Mouse (Mus musculus) ES-E14 (cell line): ENCODE measurements around the gene Zfp668. TPM values are rescaled to one million over a fixed set of nuclear protein-coding genes. Genes with fewer than 3 reads are reported as not detected.

ENCODE experiments used
- DNase-seq: peaks from one replicate; pipeline ENCODE4 v3.0.0-alpha.2; 2013; ENCODE audit warnings: low read depth, low spot score
- H3K27ac ChIP-seq: 2 replicates; pipeline ENCODE4 v1.5.1; 2012; ENCODE audit warnings: low read depth, mild to moderate bottlenecking, low read length, moderate library complexity, mixed read lengths; ENCODE audit not compliant: poor library complexity, insufficient read depth, severe bottlenecking
- H3K36me3 ChIP-seq: 2 replicates; pipeline ENCODE4 v1.6.1; 2012; ENCODE audit warnings: mild to moderate bottlenecking, low read length, moderate library complexity, mixed read lengths; ENCODE audit not compliant: control insufficient read depth, poor library complexity, insufficient read depth, severe bottlenecking
- H3K4me1 ChIP-seq, 2 experiments: fragments of 150-350 bp in 1 of 2; sonication (generic) in 1 of 2; 2 replicates each; pipeline ENCODE4 v1.6.1; 2012; ENCODE audit warnings: low read length in 2 of 2, mild to moderate bottlenecking in 1 of 2, mixed read lengths in 1 of 2; ENCODE audit not compliant: control insufficient read depth in 2 of 2, insufficient read depth in 2 of 2, poor library complexity in 1 of 2
- H3K4me3 ChIP-seq, 2 experiments: fragments of 150-350 bp in 1 of 2; sonication (generic) in 1 of 2; 2 replicates each; pipeline ENCODE4 v1.5.1; 2012; ENCODE audit warnings: low read length in 2 of 2, low read depth in 1 of 2, mild to moderate bottlenecking in 1 of 2, mixed read lengths in 1 of 2; ENCODE audit not compliant: insufficient read depth in 1 of 2, poor library complexity in 1 of 2, severe bottlenecking in 1 of 2
- H3K9ac ChIP-seq: 2 replicates; pipeline ENCODE4 v1.6.1; 2012; ENCODE audit warnings: low read depth, mild to moderate bottlenecking, low read length, mixed read lengths; ENCODE audit not compliant: poor library complexity, insufficient read depth, severe bottlenecking
- H3K9me3 ChIP-seq: fragments of 150-350 bp; sonication (generic); 2 replicates; pipeline ENCODE4 v1.6.1; 2012; ENCODE audit warnings: low read depth, mild to moderate bottlenecking, low read length; ENCODE audit not compliant: control insufficient read depth, insufficient read depth
- CHD2 ChIP-seq: IDR thresholded peaks from 2 replicates; pipeline ENCODE4 v1.6.1; 2014; ENCODE audit warnings: mild to moderate bottlenecking, low read depth, low read length, inconsistent platforms
- HCFC1 ChIP-seq: IDR thresholded peaks from 2 replicates; pipeline ENCODE4 v1.6.1; 2012; ENCODE audit warnings: low read length, inconsistent platforms, borderline replicate concordance; ENCODE audit not compliant: insufficient read depth
- MAFK ChIP-seq: IDR thresholded peaks from 2 replicates; pipeline ENCODE4 v1.6.1; 2014; ENCODE audit warnings: mild to moderate bottlenecking, low read depth, low read length, inconsistent platforms; ENCODE audit not compliant: insufficient read depth
- ZC3H11A ChIP-seq: IDR thresholded peaks from 2 replicates; pipeline ENCODE4 v1.6.1; 2012; ENCODE audit warnings: low read depth, mild to moderate bottlenecking, inconsistent platforms, low read length, borderline replicate concordance
- ZNF384 ChIP-seq: IDR thresholded peaks from 2 replicates; pipeline ENCODE4 v1.6.1; 2012; ENCODE audit warnings: low read depth, low read length, inconsistent platforms
- in situ Hi-C, 2 experiments: fragments of 600-800 bp; cut with MboI; formaldehyde crosslinking; loops; one replicate each; pipeline ENCODE4 v1.15.1; 2025; ENCODE audit warnings: low sequenced_read_pairs in 2 of 2, inconsistent platforms in 1 of 2; ENCODE audit not compliant: unreplicated experiment in 2 of 2
- total RNA-seq: library from RNA; depleted of rRNA; stranded (reverse); fragments of 300-350 nt; gene quantifications from 2 replicates; pipeline ENCODE4 v1.2.3, GENCODE M21; 2012

The Zfp668 gene
- total RNA-seq, 1 experiment: 8.6 TPM

GRCm38 (mm10) chr7:127907939-127908338 is 31.3 kb upstream of the Zfp668 start:
- Histone ChIP-seq H3K9ac (no peak overlapping the region), H3K4me1 (peaks cover 3% of the 10 kb centered on the region in 2 experiments; a peak in 1 of 4 replicates), H3K36me3 (peaks cover 35% of the 10 kb centered on the region), H3K27ac (no peak overlapping the region), H3K4me3 (no peak overlapping the region), H3K9me3 (no peaks in the 10 kb centered on the region)
- no peak for DNase-seq
- TF ChIP-seq CHD2: no peak
- TF ChIP-seq ZNF384: no peak
- no peak for TF ChIP-seq MAFK
- no peak for TF ChIP-seq HCFC1
- no peak for TF ChIP-seq ZC3H11A
- in situ Hi-C loops: no loop called here

GRCm38 (mm10) chr7:127903971-127904796 is 27.6 kb upstream of the Zfp668 start, which contains the start of gene Bckdk:
Gene Bckdk (plus strand): TSS chr7:127904082.
- Histone ChIP-seq H3K9me3 (no peaks in the 10 kb centered on the region), H3K36me3 (peaks cover 33% of the 10 kb centered on the region), H3K4me3 (peak within 1 kb of the TSS; percentile 72 to 94), H3K9ac (peak within 1 kb of the TSS; percentile 78), H3K27ac (peak within 1 kb of the TSS; percentile 3; the same call in 1 of the 2 replicates), H3K4me1 (peaks cover 3% of the 10 kb centered on the region in 2 experiments; a peak in 1 of 4 replicates)
- TF ChIP-seq HCFC1 (peak; percentile 95), ZC3H11A (no peak), MAFK (no peak), ZNF384 (no peak), CHD2 (peak; percentile 94)
- in situ Hi-C loops: no loop called here
- DNase-seq: peak; percentile 66

- H3K36me3 ChIP-seq: peaks cover 12% of the 10 kb centered on the region
- in situ Hi-C loops: no loop called here
- no peaks in the 10 kb centered on the region for H3K9me3 ChIP-seq
- no peak for DNase-seq
- no peak overlapping the region for H3K27ac ChIP-seq
- no peak overlapping the region for H3K4me3 ChIP-seq
- H3K4me1 ChIP-seq: peaks cover 3 to 5% of the 10 kb centered on the region in 2 experiments; a peak in 1 of 4 replicates
- H3K9ac ChIP-seq: no peak overlapping the region
- TF ChIP-seq ZC3H11A (no peak), ZNF384 (no peak), HCFC1 (no peak), CHD2 (no peak), MAFK (no peak)
Measured at GRCm38 (mm10) chr7:127901772-127902171, 25.1 kb upstream of the Zfp668 start.

GRCm38 (mm10) chr7:127899997-127900396 is 23.4 kb upstream of the Zfp668 start:
- H3K4me1 ChIP-seq: peaks cover 1 to 5% of the 10 kb centered on the region in 2 experiments; a peak in 1 of 4 replicates
- DNase-seq: no peak

More at GRCm38 (mm10) chr7:127899997-127900396, 23.4 kb upstream of the Zfp668 start:
- in situ Hi-C loops: no loop called here
- 0 out of 2 replicates have a peak, but pooled peaks cover under 1% of the 10 kb centered on the region for H3K36me3 ChIP-seq
- H3K9me3 ChIP-seq: no peaks in the 10 kb centered on the region
- TF ChIP-seq HCFC1 (no peak), CHD2 (no peak), ZNF384 (no peak), ZC3H11A (no peak), MAFK (no peak)
- H3K9ac ChIP-seq: no peak overlapping the region
- no peak overlapping the region for H3K4me3 ChIP-seq
- no peak overlapping the region for H3K27ac ChIP-seq
